Mouse (Mus musculus) liver, embryonic 12.5 days (tissue): ENCODE measurements around the gene Bpifb5. TPM values are rescaled to one million over a fixed set of nuclear protein-coding genes. Genes with fewer than 3 reads are reported as not detected.
"Not testable (repeated sequence)": the region's sequence is repeated elsewhere in the genome, so short reads cannot be mapped to it uniquely, and the experiment has no call there.

Source experiments
- ATAC-seq: fragments of 200-750 bp; cut with Nextera tagmentation; 2 replicates; pipeline ENCODE4 v1.8.0; 2017; ENCODE audit warnings: moderate number of reproducible peaks, mild to moderate bottlenecking, moderate library complexity
- H3K27ac ChIP-seq: fragments of 300-500 bp; sonication (generic); 2 replicates; pipeline ENCODE4 v1.5.1; 2016; ENCODE audit warnings: mild to moderate bottlenecking
- H3K27me3 ChIP-seq: fragments of 300-500 bp; sonication (generic); replicated peaks from 2 replicates; pipeline ENCODE4 v1.6.1; 2016; ENCODE audit warnings: mild to moderate bottlenecking, moderate library complexity
- H3K36me3 ChIP-seq: fragments of 300-500 bp; sonication (generic); 2 replicates; pipeline ENCODE4 v1.6.1; 2016; ENCODE audit warnings: mild to moderate bottlenecking, moderate library complexity
- H3K4me1 ChIP-seq: fragments of 300-500 bp; sonication (generic); 2 replicates; pipeline ENCODE4 v1.6.1; 2016
- H3K4me2 ChIP-seq: fragments of 300-500 bp; sonication (generic); 2 replicates; pipeline ENCODE4 v1.6.1; 2016; ENCODE audit warnings: mild to moderate bottlenecking, moderate library complexity
- H3K4me3 ChIP-seq: fragments of 300-500 bp; sonication (generic); 2 replicates; pipeline ENCODE4 v1.5.1; 2016; ENCODE audit warnings: mild to moderate bottlenecking, moderate library complexity
- H3K9ac ChIP-seq: fragments of 300-500 bp; sonication (generic); 2 replicates; pipeline ENCODE4 v1.6.1; 2016; ENCODE audit warnings: mild to moderate bottlenecking, moderate library complexity
- H3K9me3 ChIP-seq: fragments of 300-500 bp; sonication (generic); replicated peaks from 2 replicates; pipeline ENCODE4 v1.6.1; 2016; ENCODE audit warnings: mild to moderate bottlenecking, moderate library complexity
- WGBS: fragments of 180-500 bp; shearing (Covaris S2); methylation state at CpG from one replicate; pipeline ENCODE4 v1.1.7; 2016; ENCODE audit not compliant: insufficient replicate concordance; 5-methylcytosine and 5-hydroxymethylcytosine counted together
- polyA plus RNA-seq: library from polyadenylated mRNA; unstranded; fragments of >200 nt; fragmentation: Nextera tagmentation; extraction: Ambion mirVana; gene quantifications from 2 replicates; pipeline ENCODE4 v1.2.1, GENCODE M21; 2016

Gene Bpifb5
- polyA plus RNA-seq, 1 experiment from 2014 or later = not detected

- Histone ChIP-seq H3K9me3 (no peaks in the 10 kb centered on the region), H3K4me2 (no peak overlapping the region), H3K27ac (no peak overlapping the region), H3K9ac (no peak overlapping the region), H3K36me3 (no peaks in the 10 kb centered on the region), H3K4me1 (no peaks in the 10 kb centered on the region), H3K4me3 (no peak overlapping the region), H3K27me3 (no peaks in the 10 kb centered on the region)
- ATAC-seq = no peak
- WGBS = 73% methylated on average over 10 of the region's 10 CpGs
Observed at GRCm38 (mm10) chr2:154243356-154244036, 20.0 kb downstream of the Bpifb5 start.

GRCm38 (mm10) chr2:154245322-154245721, 21.8 kb downstream of the Bpifb5 start:
- Histone ChIP-seq H3K9me3 (no peaks in the 10 kb centered on the region), H3K27ac (no peak overlapping the region), H3K4me2 (no peak overlapping the region), H3K36me3 (no peaks in the 10 kb centered on the region), H3K9ac (no peak overlapping the region), H3K4me1 (no peaks in the 10 kb centered on the region), H3K27me3 (no peaks in the 10 kb centered on the region), H3K4me3 (no peak overlapping the region)
- WGBS = 72% methylated on average over 5 of the region's 5 CpGs
- no peak for ATAC-seq

DNA sequence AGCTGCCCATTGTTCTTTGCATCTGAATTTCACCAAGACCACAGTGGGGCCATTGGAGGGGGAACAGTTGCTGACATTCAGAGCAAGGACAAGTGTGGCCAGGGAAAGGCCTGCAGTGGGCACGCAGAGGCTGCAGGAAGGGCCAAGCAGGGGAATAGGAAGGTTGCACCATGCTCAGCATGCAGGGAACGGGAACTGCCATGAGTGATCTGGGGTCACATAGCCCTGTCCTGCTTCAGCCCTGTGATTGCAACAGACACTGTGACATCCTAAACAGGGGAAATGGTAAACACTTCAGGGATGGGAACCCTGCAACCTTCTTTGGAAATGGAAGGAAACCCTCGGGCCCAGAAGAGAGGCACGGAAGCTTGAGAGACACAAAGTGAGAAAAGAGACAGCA, 31.7 kb downstream of the Bpifb5 start:
- 79% methylated on average over 2 of the region's 4 CpGs for WGBS
- H3K36me3 ChIP-seq, H3K4me1 ChIP-seq, H3K9me3 ChIP-seq, H3K4me3 ChIP-seq, H3K4me2 ChIP-seq, H3K27ac ChIP-seq, H3K9ac ChIP-seq, ATAC-seq, H3K27me3 ChIP-seq: not testable (repeated sequence)

GRCm38 (mm10) chr2:154255770-154256169, 32.2 kb downstream of the Bpifb5 start:
- Histone ChIP-seq H3K27ac (no peak overlapping the region), H3K9ac (no peak overlapping the region), H3K4me1 (no peaks in the 10 kb centered on the region), H3K36me3 (no peaks in the 10 kb centered on the region), H3K9me3 (no peaks in the 10 kb centered on the region), H3K27me3 (no peaks in the 10 kb centered on the region), H3K4me3 (no peak overlapping the region), H3K4me2 (no peak overlapping the region)
- ATAC-seq = no peak
- 60% methylated on average over 4 of the region's 4 CpGs for WGBS

DNA sequence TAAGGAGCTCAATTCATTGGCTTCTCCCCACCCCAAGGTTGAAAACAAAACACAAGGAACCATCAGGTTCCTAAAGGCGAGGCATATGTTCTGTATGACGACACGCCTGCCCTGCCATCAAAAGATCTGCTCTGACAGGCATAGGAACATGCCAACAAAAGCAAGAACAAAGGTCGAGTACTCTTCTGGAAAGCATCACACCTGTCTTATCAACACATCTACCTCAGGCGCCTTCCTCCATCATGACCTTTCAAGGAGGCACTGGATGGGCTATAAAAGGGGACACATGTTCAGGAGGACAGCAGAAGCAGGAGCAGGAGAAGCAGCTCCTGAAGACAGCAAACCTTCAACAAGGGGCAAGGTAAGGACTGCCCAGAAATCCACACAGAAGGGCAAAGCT, 34.0 kb downstream of the Bpifb5 start, which contains the start of gene Bpifb9a:
Gene Bpifb9a, plus strand, starts transcription at position 301 of the 400 bp plus-strand sequence.
- not testable (repeated sequence) for ATAC-seq, H3K4me1 ChIP-seq, H3K36me3 ChIP-seq, H3K4me2 ChIP-seq, H3K27me3 ChIP-seq, H3K9me3 ChIP-seq, H3K9ac ChIP-seq, H3K4me3 ChIP-seq, H3K27ac ChIP-seq
- 61% methylated on average over 5 of the region's 5 CpGs for WGBS

DNA sequence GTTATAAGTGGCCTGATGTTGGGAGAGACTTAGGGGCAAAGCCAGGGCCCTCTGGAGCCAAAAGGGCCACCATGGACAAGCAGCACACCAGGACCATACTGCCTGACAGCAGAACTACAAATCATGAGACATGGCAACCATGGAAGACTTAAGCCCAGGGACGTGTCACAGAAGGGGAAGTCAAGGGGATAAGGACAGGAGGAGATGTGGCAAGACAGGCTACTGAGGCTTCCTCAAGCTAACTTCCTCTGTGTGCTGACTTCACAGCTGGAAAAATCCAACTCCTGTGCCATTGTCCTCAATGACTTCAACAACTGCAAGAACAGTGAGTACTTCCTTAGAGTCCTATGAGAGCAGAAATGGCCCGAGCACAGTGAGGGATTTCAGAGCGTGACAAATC, 40.9 kb downstream of the Bpifb5 start:
- whole genome bisulfite sequencing = 44% methylated on average over 3 of the region's 3 CpGs
- H3K4me3 ChIP-seq, H3K4me2 ChIP-seq, H3K27ac ChIP-seq, ATAC-seq, H3K36me3 ChIP-seq, H3K4me1 ChIP-seq, H3K9me3 ChIP-seq, H3K27me3 ChIP-seq, H3K9ac ChIP-seq: not testable (repeated sequence)

Other genes starting within 250 kb of the Bpifb5 start
- not detected in 2 replicates for gene Bpifa6, start 248.8 kb upstream of the Bpifb5 start, polyA plus RNA-seq
- not detected in 2 replicates for gene Bpifa2, start 215.5 kb upstream of the Bpifb5 start, polyA plus RNA-seq
- gene Bpifa3, start 93.4 kb upstream of the Bpifb5 start, polyA plus RNA-seq = not detected in 2 replicates
- gene Bpifa1, start 80.9 kb upstream of the Bpifb5 start, polyA plus RNA-seq = 0.11 and 0.16 TPM in 2 replicates
- gene Bpifa5, start 61.1 kb upstream of the Bpifb5 start, polyA plus RNA-seq = 0.24 TPM in 1 of 2 replicates, not detected in the other
- 0.13 and 0.23 TPM in 2 replicates for gene Bpifb1, start 32.9 kb upstream of the Bpifb5 start, polyA plus RNA-seq
- gene Bpifb9a, start 34.1 kb downstream of the Bpifb5 start, polyA plus RNA-seq = not detected in 2 replicates
- gene Bpifb9b, start 83.5 kb downstream of the Bpifb5 start, polyA plus RNA-seq = not detected in 2 replicates
- gene Cdk5rap1, start 149.3 kb downstream of the Bpifb5 start, polyA plus RNA-seq = 16.6 and 16.8 TPM in 2 replicates
- gene Snta1, start 184.4 kb downstream of the Bpifb5 start, polyA plus RNA-seq = 1.5 and 1.6 TPM in 2 replicates
- gene Cbfa2t2, start 212.7 kb downstream of the Bpifb5 start, polyA plus RNA-seq = 13.8 and 15.1 TPM in 2 replicates